In the genomic region with DNA sequence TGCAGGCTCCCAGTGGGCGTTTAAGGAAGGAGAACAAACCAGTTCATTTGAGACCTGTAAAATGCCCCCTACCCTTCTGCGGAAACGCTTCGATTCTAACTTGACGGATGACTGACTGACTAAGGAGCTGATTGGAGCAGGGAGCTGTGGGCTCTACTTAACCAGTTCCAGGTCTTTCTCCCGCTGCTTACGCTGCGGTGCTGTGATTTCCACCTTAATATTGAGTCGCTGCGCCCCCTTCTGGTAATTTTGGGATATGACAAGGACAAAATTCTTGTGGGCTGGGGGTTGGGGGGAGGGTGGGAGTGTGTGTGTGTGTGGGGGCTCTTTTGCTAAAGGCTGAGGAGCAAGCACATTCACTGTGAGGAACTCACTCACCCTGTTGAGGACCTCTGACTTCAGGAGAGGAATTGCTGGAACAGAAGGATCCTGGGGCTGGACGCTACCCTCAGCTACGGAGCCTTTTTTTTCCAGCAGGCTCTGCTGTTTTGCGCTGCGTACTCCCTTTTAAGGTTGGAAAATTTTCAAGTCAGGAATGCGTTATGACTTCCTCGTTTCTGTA, we compare ENCODE assay signal across 8 mouse cellular contexts. TPM values are rescaled to one million over a fixed set of nuclear protein-coding genes. Genes with fewer than 3 reads are reported as not detected.
DNase-seq lines count a peak whose midpoint lies in the region; ATAC-seq and TF ChIP-seq lines count a peak whose summit lies in the region.

No protein-coding gene starts in this region.

- WGBS in heart, embryonic 11.5 days (ENCODE audit: insufficient replicate concordance): 21% methylated on average over 16 of the region's 16 CpGs
- WGBS in kidney, embryonic 15.5 days: 20% methylated on average over 16 of the region's 16 CpGs
- WGBS in liver, postnatal 0 days (ENCODE audit: insufficient replicate concordance): 21% methylated on average over 16 of the region's 16 CpGs

- H3K9ac ChIP-seq in heart, embryonic 11.5 days (ENCODE audit: low read depth, low read length): no peak overlapping the region
- no peak overlapping the region for H3K9ac ChIP-seq in kidney, embryonic 15.5 days
- no peak overlapping the region for H3K9ac ChIP-seq in liver, postnatal 0 days (replicated peaks)

- peaks cover 5% of the 10 kb centered on the region for H3K4me1 ChIP-seq in heart, embryonic 11.5 days (ENCODE audit: control insufficient read depth, insufficient read depth, low read length)
- peaks cover 12% of the 10 kb centered on the region for H3K4me1 ChIP-seq in kidney, embryonic 15.5 days
- peaks cover 9% of the 10 kb centered on the region for H3K4me1 ChIP-seq in liver, postnatal 0 days (ENCODE audit: insufficient read depth)

- no peaks in the 10 kb centered on the region for H3K27me3 ChIP-seq in heart, embryonic 11.5 days (ENCODE audit: control insufficient read depth, insufficient read depth, low read length)
- H3K27me3 ChIP-seq in kidney, embryonic 15.5 days: no peaks in the 10 kb centered on the region
- H3K27me3 ChIP-seq in liver, postnatal 0 days (ENCODE audit: insufficient read depth, low read length): peaks cover 5% of the 10 kb centered on the region; the same call in 1 of the 2 replicates

- peak; percentile 80 for TF ChIP-seq CTCF in liver, postnatal 0 days (IDR thresholded peaks at IDR 0.05; ENCODE audit: low read depth)

- peak; percentile 92 for DNase-seq in ZHBTc4 (ENCODE audit: low read depth, low spot score)
- DNase-seq in embryo, embryonic 10.5 days (ENCODE audit: low spot score): peak; percentile 93
- DNase-seq in liver, postnatal 0 days: peak; percentile 67
- DNase-seq in urinary bladder, postnatal 25 days (ENCODE audit: low spot score): no peak

- ATAC-seq in CD4-positive, CD25-positive, alpha-beta regulatory T cell, adult 4 months: peak; percentile 42
- no peak for ATAC-seq in heart, embryonic 11.5 days (replicated peaks; ENCODE audit: insufficient number of reproducible peaks, low FRiP score, low TSS enrichment)
- ATAC-seq in kidney, embryonic 15.5 days (replicated peaks; ENCODE audit: low FRiP score): peak; percentile 66
- peak; percentile 39 for ATAC-seq in liver, postnatal 0 days
- ATAC-seq in neutrophil, adult 5-6 weeks (ENCODE audit: extremely low read depth, insufficient number of reproducible peaks, low FRiP score, poor library complexity, severe bottlenecking): peak; percentile 33; the same call in 1 of the 2 replicates

- no peak overlapping the region for H3K27ac ChIP-seq in heart, embryonic 11.5 days (ENCODE audit: low read depth, low read length)
- no peak overlapping the region for H3K27ac ChIP-seq in kidney, embryonic 15.5 days
- no peak overlapping the region for H3K27ac ChIP-seq in liver, postnatal 0 days (ENCODE audit: low read depth)

- no peak for TF ChIP-seq EP300 in liver, postnatal 0 days (IDR thresholded peaks at IDR 0.05; ENCODE audit: low read depth)

- H3K4me3 ChIP-seq in heart, embryonic 11.5 days (ENCODE audit: low read depth, low read length): no peak overlapping the region
- peak overlapping the region; percentile 14; the same call in 1 of the 2 replicates for H3K4me3 ChIP-seq in kidney, embryonic 15.5 days (replicated peaks)
- H3K4me3 ChIP-seq in liver, postnatal 0 days (ENCODE audit: low read depth, low read length): no peak overlapping the region

- no peaks in the 10 kb centered on the region for H3K36me3 ChIP-seq in heart, embryonic 11.5 days (ENCODE audit: control insufficient read depth, insufficient read depth, low read length)
- no peaks in the 10 kb centered on the region for H3K36me3 ChIP-seq in kidney, embryonic 15.5 days
- H3K36me3 ChIP-seq in liver, postnatal 0 days (replicated peaks; ENCODE audit: insufficient read depth, low read length): no peaks in the 10 kb centered on the region

- H3K4me2 ChIP-seq in heart, embryonic 11.5 days: peak overlapping the region; percentile 41
- peak overlapping the region; percentile 46 for H3K4me2 ChIP-seq in kidney, embryonic 15.5 days
- no peak overlapping the region for H3K4me2 ChIP-seq in liver, postnatal 0 days (ENCODE audit: low read depth, low read length)

- H3K9me3 ChIP-seq in heart, embryonic 11.5 days (replicated peaks; ENCODE audit: control insufficient read depth, low read length): no peaks in the 10 kb centered on the region
- H3K9me3 ChIP-seq in kidney, embryonic 15.5 days (replicated peaks): no peaks in the 10 kb centered on the region
- H3K9me3 ChIP-seq in liver, postnatal 0 days (ENCODE audit: low read length): no peaks in the 10 kb centered on the region

RNA-seq across cellular contexts. Expression of gene Fos, which starts 18.5 kb away (rescaled TPM):
- polyA plus RNA-seq in CD4-positive, CD25-positive, alpha-beta regulatory T cell, adult 4 months (2017; shearing (Covaris generic)): 10 to 100 TPM; 11.3 to 39.0 TPM
- polyA plus RNA-seq in heart, embryonic 11.5 days (2014; fragmentation: Nextera tagmentation; extraction: Ambion mirVana): 4.5 and 6.3 TPM in 2 replicates
- polyA plus RNA-seq in kidney, embryonic 15.5 days (2015; fragmentation: Nextera tagmentation; extraction: Ambion mirVana): 3.5 and 3.8 TPM in 2 replicates
- 1.3 and 1.6 TPM in 2 replicates for polyA plus RNA-seq in liver, postnatal 0 days (2015; fragmentation: Nextera tagmentation; extraction: Ambion mirVana)
- total RNA-seq in neutrophil, adult 5-6 weeks (2017): 1,256 and 1,280 TPM in 2 replicates
